Mouse (Mus musculus) heart, embryonic 16.5 days (tissue): ENCODE measurements around the gene Rlf. TPM values are rescaled to one million over a fixed set of nuclear protein-coding genes. Genes with fewer than 3 reads are reported as not detected.
"Not testable (repeated sequence)": the region's sequence is repeated elsewhere in the genome, so short reads cannot be mapped to it uniquely, and the experiment has no call there.

Experiments used
- ATAC-seq: fragments of 200-750 bp; cut with Nextera tagmentation; replicated peaks from 2 replicates; pipeline ENCODE4 v1.8.0; 2017; ENCODE audit warnings: moderate number of reproducible peaks; ENCODE audit not compliant: insufficient read depth, low FRiP score; ENCODE audit errors: extremely low read depth
- H3K27ac ChIP-seq: fragments of 300-500 bp; sonication (generic); 2 replicates; pipeline ENCODE4 v1.5.1; 2014; ENCODE audit warnings: mild to moderate bottlenecking, low read length, control low read depth, moderate library complexity
- H3K27me3 ChIP-seq: fragments of 300-500 bp; sonication (generic); 2 replicates; pipeline ENCODE4 v1.6.1; 2014; ENCODE audit warnings: low read length, mixed read lengths; ENCODE audit not compliant: control insufficient read depth, insufficient read depth
- H3K36me3 ChIP-seq: fragments of 300-500 bp; sonication (generic); 2 replicates; pipeline ENCODE4 v1.6.1; 2014; ENCODE audit not compliant: control insufficient read depth, insufficient read depth
- H3K4me1 ChIP-seq: fragments of 300-500 bp; sonication (generic); 2 replicates; pipeline ENCODE4 v1.6.1; 2014; ENCODE audit warnings: low read length, mixed read lengths; ENCODE audit not compliant: control insufficient read depth, insufficient read depth
- H3K4me2 ChIP-seq: fragments of 300-500 bp; sonication (generic); 2 replicates; pipeline ENCODE4 v1.6.1; 2014; ENCODE audit warnings: low read depth, mild to moderate bottlenecking, control low read depth, low read length
- H3K4me3 ChIP-seq: fragments of 300-500 bp; sonication (generic); 2 replicates; pipeline ENCODE4 v1.5.1; 2014; ENCODE audit warnings: mild to moderate bottlenecking, control low read depth, low read length
- H3K9ac ChIP-seq: fragments of 300-500 bp; sonication (generic); 2 replicates; pipeline ENCODE4 v1.6.1; 2014; ENCODE audit warnings: low read length, control low read depth
- H3K9me3 ChIP-seq: fragments of 300-500 bp; sonication (generic); replicated peaks from 2 replicates; pipeline ENCODE4 v1.6.1; 2016; ENCODE audit warnings: low read length; ENCODE audit not compliant: control insufficient read depth
- WGBS: fragments of 180-500 bp; shearing (Covaris S2); extraction: QIAGEN DNeasy Blood & Tissue Kit; methylation state at CpG from one replicate; pipeline ENCODE4 v1.1.7; 2014; 5-methylcytosine and 5-hydroxymethylcytosine counted together
- polyA plus RNA-seq: library from polyadenylated mRNA; unstranded; fragments of >200 nt; fragmentation: Nextera tagmentation; extraction: Ambion mirVana; gene quantifications from 2 replicates; pipeline ENCODE4 v1.2.1, GENCODE M21; 2015

The Rlf gene
- polyA plus RNA-seq, 1 experiment from 2014 or later: 17.4 TPM

GRCm38 (mm10) chr4:121192306-121192705 is 22.6 kb downstream of the Rlf start:
- Histone ChIP-seq H3K27me3 (no peaks in the 10 kb centered on the region), H3K27ac (no peak overlapping the region), H3K36me3 (peaks cover 4% of the 10 kb centered on the region; the same call in 1 of the 2 replicates), H3K4me2 (no peak overlapping the region), H3K4me3 (no peak overlapping the region), H3K4me1 (no peaks in the 10 kb centered on the region; the same call in 1 of the 2 replicates), H3K9me3 (no peaks in the 10 kb centered on the region), H3K9ac (no peak overlapping the region)
- 74% methylated on average over 2 of the region's 2 CpGs for WGBS
- ATAC-seq: no peak

- H3K27me3 ChIP-seq: no peaks in the 10 kb centered on the region
- WGBS: 82% methylated on average over 3 of the region's 3 CpGs
- H3K4me3 ChIP-seq: no peak overlapping the region
- no peak overlapping the region for H3K4me2 ChIP-seq
- H3K27ac ChIP-seq: no peak overlapping the region
- peaks cover 8% of the 10 kb centered on the region for H3K36me3 ChIP-seq
- H3K9me3 ChIP-seq: no peaks in the 10 kb centered on the region
- H3K4me1 ChIP-seq: no peaks in the 10 kb centered on the region; the same call in 1 of the 2 replicates
- H3K9ac ChIP-seq: no peak overlapping the region
- ATAC-seq: no peak
Observed at GRCm38 (mm10) chr4:121189341-121189740, 25.5 kb downstream of the Rlf start.

- no peak overlapping the region for H3K4me2 ChIP-seq
- peaks cover 6% of the 10 kb centered on the region for H3K4me1 ChIP-seq
- H3K4me3 ChIP-seq: no peak overlapping the region
- H3K27ac ChIP-seq: no peak overlapping the region; the same call in 1 of the 2 replicates
- ATAC-seq: peak; percentile 60; the same call in 1 of the 2 replicates
- WGBS: 52% methylated on average over 3 of the region's 3 CpGs
- H3K9ac ChIP-seq: no peak overlapping the region
- H3K27me3 ChIP-seq: no peaks in the 10 kb centered on the region
- peaks cover 13% of the 10 kb centered on the region for H3K36me3 ChIP-seq
- peaks cover 7% of the 10 kb centered on the region for H3K9me3 ChIP-seq
Observed at GRCm38 (mm10) chr4:121179669-121180068, 35.2 kb downstream of the Rlf start.

- Histone ChIP-seq H3K4me3 (no peak overlapping the region), H3K4me1 (no peaks in the 10 kb centered on the region), H3K4me2 (no peak overlapping the region), H3K27ac (no peak overlapping the region), H3K36me3 (peaks cover 55% of the 10 kb centered on the region), H3K9ac (no peak overlapping the region), H3K27me3 (no peaks in the 10 kb centered on the region), H3K9me3 (peaks cover 24% of the 10 kb centered on the region)
- no peak for ATAC-seq
- WGBS: 100% methylated on average over 2 of the region's 2 CpGs
Observed at GRCm38 (mm10) chr4:121167656-121168055, 47.2 kb downstream of the Rlf start.

- WGBS: 30% methylated on average over 3 of the region's 5 CpGs
- H3K27me3 ChIP-seq: not testable (repeated sequence)
- H3K36me3 ChIP-seq: peaks cover 55% of the 10 kb centered on the region
Observed at GRCm38 (mm10) chr4:121166697-121167096, 48.2 kb downstream of the Rlf start.

GRCm38 (mm10) chr4:121163501-121164030 is 51.3 kb downstream of the Rlf start:
- WGBS: 76% methylated on average over 2 of the region's 2 CpGs
- Histone ChIP-seq H3K27ac (no peak overlapping the region), H3K9me3 (peaks cover 12% of the 10 kb centered on the region), H3K36me3 (peaks cover 35% of the 10 kb centered on the region), H3K4me3 (no peak overlapping the region), H3K27me3 (no peaks in the 10 kb centered on the region), H3K4me2 (no peak overlapping the region), H3K4me1 (no peaks in the 10 kb centered on the region), H3K9ac (no peak overlapping the region)
- no peak for ATAC-seq

More at GRCm38 (mm10) chr4:121166697-121167096, 48.2 kb downstream of the Rlf start:
- not testable (repeated sequence) for H3K4me2 ChIP-seq, ATAC-seq, H3K9ac ChIP-seq, H3K4me3 ChIP-seq, H3K27ac ChIP-seq, H3K4me1 ChIP-seq
- peaks cover 17% of the 10 kb centered on the region for H3K9me3 ChIP-seq

GRCm38 (mm10) chr4:121109126-121109525 is 105.8 kb downstream of the Rlf start, which contains the start of gene Tmco2:
Gene Tmco2 (minus strand): TSS chr4:121109226.
- H3K4me1 ChIP-seq: no peaks in the 10 kb centered on the region
- WGBS: 88% methylated on average over 2 of the region's 2 CpGs
- no peak for ATAC-seq
- H3K36me3 ChIP-seq: no peaks in the 10 kb centered on the region
- H3K4me3 ChIP-seq: no peak within 1 kb of the TSS
- H3K4me2 ChIP-seq: no peak within 1 kb of the TSS
- H3K27me3 ChIP-seq: no peaks in the 10 kb centered on the region
- H3K9me3 ChIP-seq: no peaks in the 10 kb centered on the region
- H3K9ac ChIP-seq: no peak within 1 kb of the TSS
- no peak within 1 kb of the TSS for H3K27ac ChIP-seq

GRCm38 (mm10) chr4:121103304-121103703 is 111.6 kb downstream of the Rlf start:
- Histone ChIP-seq H3K4me2 (no peak overlapping the region), H3K9ac (no peak overlapping the region), H3K27me3 (no peaks in the 10 kb centered on the region), H3K9me3 (no peaks in the 10 kb centered on the region), H3K4me3 (no peak overlapping the region), H3K27ac (no peak overlapping the region), H3K4me1 (0 out of 2 replicates have a peak, but pooled peaks cover 2% of the 10 kb centered on the region), H3K36me3 (no peaks in the 10 kb centered on the region)
- no peak for ATAC-seq
- WGBS: 76% methylated on average over 4 of the region's 4 CpGs

GRCm38 (mm10) chr4:121097650-121098378 is 117.1 kb downstream of the Rlf start, which contains the start of gene Zmpste24:
Gene Zmpste24 (minus strand): TSS chr4:121098241.
- WGBS: under 1% methylated on average over 39 of the region's 39 CpGs
- Histone ChIP-seq H3K4me2 (peak within 1 kb of the TSS; percentile 90), H3K27ac (peak within 1 kb of the TSS; percentile 68; the same call in 1 of the 2 replicates), H3K9me3 (no peaks in the 10 kb centered on the region), H3K27me3 (no peaks in the 10 kb centered on the region), H3K4me3 (peak within 1 kb of the TSS; percentile 91), H3K36me3 (peaks cover 14% of the 10 kb centered on the region), H3K4me1 (peaks cover 13% of the 10 kb centered on the region), H3K9ac (peak within 1 kb of the TSS; percentile 84)
- peak; percentile 66 for ATAC-seq
